Mouse (Mus musculus) heart, embryonic 15.5 days (tissue): ENCODE measurements at regions not wholly inside any gene's neighbourhood (a gene's known extent, or its start where the extent isn't known, plus 50 kb on each side); places are given as distances from the start of the nearest gene placed in this dataset.

Source experiments
- ATAC-seq: fragments of 200-750 bp; cut with Nextera tagmentation; replicated peaks from 2 replicates; pipeline ENCODE4 v1.8.0; 2017; ENCODE audit warnings: low read depth, moderate TSS enrichment; ENCODE audit not compliant: insufficient number of reproducible peaks, insufficient read depth, low FRiP score
- H3K27ac ChIP-seq: fragments of 300-500 bp; sonication (generic); 2 replicates; pipeline ENCODE4 v1.5.1; 2015; ENCODE audit warnings: mild to moderate bottlenecking, inconsistent platforms
- H3K27me3 ChIP-seq: fragments of 300-500 bp; sonication (generic); 2 replicates; pipeline ENCODE4 v1.6.1; 2015; ENCODE audit warnings: inconsistent platforms
- H3K36me3 ChIP-seq: fragments of 300-500 bp; sonication (generic); 2 replicates; pipeline ENCODE4 v1.6.1; 2015; ENCODE audit warnings: mild to moderate bottlenecking, inconsistent platforms
- H3K4me1 ChIP-seq: fragments of 300-500 bp; sonication (generic); replicated peaks from 2 replicates; pipeline ENCODE4 v1.6.1; 2015; ENCODE audit warnings: inconsistent platforms
- H3K4me2 ChIP-seq: fragments of 300-500 bp; sonication (generic); 2 replicates; pipeline ENCODE4 v1.6.1; 2015; ENCODE audit warnings: inconsistent platforms, mild to moderate bottlenecking, moderate library complexity
- H3K4me3 ChIP-seq: fragments of 300-500 bp; sonication (generic); 2 replicates; pipeline ENCODE4 v1.5.1; 2015; ENCODE audit warnings: mild to moderate bottlenecking, inconsistent platforms
- H3K9ac ChIP-seq: fragments of 300-500 bp; sonication (generic); 2 replicates; pipeline ENCODE4 v1.6.1; 2015; ENCODE audit warnings: mild to moderate bottlenecking, inconsistent platforms
- H3K9me3 ChIP-seq: fragments of 300-500 bp; sonication (generic); replicated peaks from 2 replicates; pipeline ENCODE4 v1.6.1; 2016; ENCODE audit warnings: inconsistent platforms
- WGBS: fragments of 180-500 bp; shearing (Covaris S2); methylation state at CpG from one replicate; pipeline ENCODE4 v1.1.7; 2015; ENCODE audit warnings: mixed read lengths; 5-methylcytosine and 5-hydroxymethylcytosine counted together

GRCm38 (mm10) chr9:16772867-16773266, 271.8 kb upstream of the Fat3 start:
- H3K36me3 ChIP-seq, result no peaks in the 10 kb centered on the region
- no peaks in the 10 kb centered on the region for H3K4me1 ChIP-seq
- H3K9me3 ChIP-seq, result no peaks in the 10 kb centered on the region
- H3K27me3 ChIP-seq, result no peaks in the 10 kb centered on the region
- H3K4me2 ChIP-seq, result no peak overlapping the region
- ATAC-seq, result no peak
- no peak overlapping the region for H3K9ac ChIP-seq
- H3K4me3 ChIP-seq, result no peak overlapping the region
- H3K27ac ChIP-seq, result no peak overlapping the region

DNA sequence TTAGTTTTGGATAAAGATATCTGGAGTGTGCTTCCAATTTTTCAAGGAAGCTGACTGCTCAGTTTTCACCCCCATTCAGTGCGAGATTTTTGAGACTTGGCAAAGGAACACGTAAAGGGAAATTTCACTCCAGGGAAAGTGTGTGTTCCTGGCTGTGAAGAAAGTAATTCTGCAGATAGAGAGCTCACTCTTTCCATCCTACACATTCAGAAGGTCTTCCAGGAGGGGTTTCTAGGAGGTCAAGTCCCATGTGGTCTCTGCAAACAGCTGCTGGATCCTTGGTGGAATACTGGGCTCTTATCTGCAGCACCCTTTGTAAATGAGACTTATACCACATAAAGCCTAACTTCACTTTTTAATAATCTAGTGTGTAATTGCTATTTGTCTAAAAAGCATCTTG, 226.6 kb upstream of the Fat3 start:
- H3K27ac ChIP-seq, result no peak overlapping the region
- H3K4me2 ChIP-seq, result no peak overlapping the region
- no peak for ATAC-seq
- H3K27me3 ChIP-seq, result no peaks in the 10 kb centered on the region
- H3K9ac ChIP-seq, result no peak overlapping the region
- H3K4me3 ChIP-seq, result no peak overlapping the region
- WGBS, result 48% methylated on average over 2 of the region's 2 CpGs
- no peaks in the 10 kb centered on the region for H3K9me3 ChIP-seq
- no peaks in the 10 kb centered on the region for H3K4me1 ChIP-seq
- no peaks in the 10 kb centered on the region for H3K36me3 ChIP-seq

GRCm38 (mm10) chr9:16702431-16702830, 201.3 kb upstream of the Fat3 start:
- Histone ChIP-seq H3K9ac (no peak overlapping the region), H3K27me3 (no peaks in the 10 kb centered on the region), H3K27ac (no peak overlapping the region), H3K36me3 (no peaks in the 10 kb centered on the region), H3K4me3 (no peak overlapping the region), H3K4me1 (no peaks in the 10 kb centered on the region), H3K9me3 (no peaks in the 10 kb centered on the region), H3K4me2 (no peak overlapping the region)
- no peak for ATAC-seq
- WGBS, result 75% methylated on average over 3 of the region's 3 CpGs

DNA sequence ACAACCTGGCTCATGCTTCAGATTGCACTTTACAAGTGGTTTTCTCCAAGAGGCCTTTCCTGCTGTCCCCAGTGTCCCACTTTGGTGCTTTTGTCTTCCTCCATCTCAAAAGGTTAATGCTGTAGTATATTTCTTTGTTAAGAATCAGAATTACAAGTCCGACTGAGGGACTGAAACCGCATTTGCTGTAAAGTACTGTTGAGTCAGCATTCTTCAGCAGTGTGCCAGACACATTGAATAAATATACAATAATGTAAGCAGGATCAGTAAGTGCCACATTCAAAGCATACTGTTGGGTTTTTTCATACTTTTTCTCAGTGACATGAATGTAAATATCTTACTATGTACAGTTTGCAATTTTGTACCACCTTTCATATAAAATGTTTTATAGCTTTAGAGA, 160.4 kb upstream of the Fat3 start:
- Histone ChIP-seq H3K4me2 (no peak overlapping the region), H3K27ac (no peak overlapping the region), H3K9me3 (no peaks in the 10 kb centered on the region), H3K4me3 (no peak overlapping the region), H3K9ac (no peak overlapping the region), H3K27me3 (no peaks in the 10 kb centered on the region), H3K4me1 (no peaks in the 10 kb centered on the region), H3K36me3 (no peaks in the 10 kb centered on the region)
- 74% methylated on average over 2 of the region's 2 CpGs for WGBS
- no peak for ATAC-seq

DNA sequence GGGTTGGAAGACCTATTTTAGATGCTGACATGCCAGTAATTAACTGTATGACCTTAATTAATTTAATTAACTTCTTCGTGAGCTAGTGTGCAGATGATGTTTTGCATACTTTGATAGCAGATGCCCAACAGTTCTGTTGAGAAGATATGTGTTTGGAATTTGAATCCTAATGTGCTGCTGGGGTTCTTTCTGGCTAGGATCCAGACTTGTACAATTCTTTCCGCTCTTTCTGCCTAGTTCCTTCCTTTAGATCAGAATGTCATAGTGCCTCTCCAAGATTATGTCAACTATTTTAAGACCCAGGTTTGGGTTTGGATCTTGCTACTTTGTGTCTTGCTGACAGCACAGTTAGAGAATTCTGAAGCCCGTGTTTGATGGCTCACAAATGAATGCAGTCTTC, 159.9 kb upstream of the Fat3 start:
- Histone ChIP-seq H3K27me3 (no peaks in the 10 kb centered on the region), H3K36me3 (no peaks in the 10 kb centered on the region), H3K4me2 (no peak overlapping the region), H3K9ac (no peak overlapping the region), H3K4me1 (no peaks in the 10 kb centered on the region), H3K9me3 (no peaks in the 10 kb centered on the region), H3K4me3 (no peak overlapping the region), H3K27ac (no peak overlapping the region)
- WGBS, result 39% methylated on average over 3 of the region's 3 CpGs
- ATAC-seq, result no peak
